ENCODE assay signal across 35 mouse cellular contexts in genomic region chr3:98153460-98153859, GRCm38 (mm10). TPM values are rescaled to one million over a fixed set of nuclear protein-coding genes. Genes with fewer than 3 reads are reported as not detected.
"Had no signal": no experiment of that assay in that cellular context is flagged by ENCODE, and none has a peak within 500 bp of the region (broad histone marks: within the 10 kb centered on the region; RNA-seq: fewer than 3 reads in every experiment).

No protein-coding gene starts in this region.

- DNase-seq: forebrain, postnatal 0 days; gastrocnemius, postnatal 14 days; gastrocnemius, postnatal 36 days; heart, adult 2 months; heart, postnatal 14 days; heart, postnatal 36 days; kidney, adult 11 months; kidney, adult 2 months; kidney, adult 9 months; kidney, postnatal 14 days; kidney, postnatal 36 days; layer of hippocampus, adult 9-11 months; liver had no signal

- H3K27ac ChIP-seq: heart, adult 2 months; hindbrain, embryonic 13.5 days; hindbrain, embryonic 15.5 days; hindbrain, postnatal 0 days; kidney, embryonic 15.5 days; kidney, postnatal 0 days; left cerebral cortex, adult 2 months; limb, embryonic 12.5 days; liver, embryonic 12.5 days; liver, embryonic 14.5 days had no signal

- H3K4me2 ChIP-seq: heart, embryonic 12.5 days; hindbrain, embryonic 13.5 days; hindbrain, embryonic 15.5 days; kidney, embryonic 15.5 days; limb, embryonic 12.5 days; liver, embryonic 12.5 days had no signal

- H3K9ac ChIP-seq: forebrain, postnatal 0 days; heart, embryonic 12.5 days; hindbrain, embryonic 13.5 days; hindbrain, embryonic 15.5 days; kidney, embryonic 15.5 days; limb, embryonic 12.5 days; liver, embryonic 12.5 days; liver, embryonic 14.5 days had no signal

- H3K9me3 ChIP-seq: heart, embryonic 12.5 days; hindbrain, embryonic 13.5 days; hindbrain, embryonic 15.5 days; kidney, embryonic 15.5 days; limb, embryonic 12.5 days; liver, embryonic 12.5 days had no signal

- ATAC-seq: forebrain, postnatal 0 days; hindbrain, postnatal 0 days; intestine, embryonic 16.5 days; liver, embryonic 12.5 days had no signal

- H3K4me1 ChIP-seq: hindbrain, embryonic 13.5 days; hindbrain, embryonic 15.5 days; kidney, embryonic 15.5 days; limb, embryonic 12.5 days; liver, embryonic 12.5 days had no signal

- H3K4me3 ChIP-seq: heart, adult 2 months; heart, embryonic 12.5 days; hindbrain, embryonic 13.5 days; hindbrain, embryonic 15.5 days; kidney, embryonic 15.5 days; left cerebral cortex, adult 2 months; limb, embryonic 12.5 days; liver, embryonic 12.5 days had no signal

- H3K36me3 ChIP-seq: hindbrain, embryonic 15.5 days had no signal

- H3K27me3 ChIP-seq: heart, embryonic 12.5 days; hindbrain, embryonic 13.5 days; hindbrain, embryonic 15.5 days; kidney, embryonic 15.5 days; limb, embryonic 12.5 days; liver, embryonic 12.5 days had no signal

RNA-seq across cellular contexts. Expression of gene Adam30, which starts 7.0 kb away (rescaled TPM):
- total RNA-seq: forebrain, postnatal 0 days; gastrocnemius, adult 18-20 months; gastrocnemius, adult 8-10 months; gastrocnemius, postnatal 14 days; gastrocnemius, postnatal 36 days; heart, adult 2 months; heart, postnatal 36 days; layer of hippocampus, adult 18-20 months; layer of hippocampus, postnatal 14 days; left cerebral cortex, adult 2 months; left cerebral cortex, postnatal 14 days; left cerebral cortex, postnatal 36 days had no signal
- polyA plus RNA-seq: forebrain, postnatal 0 days; heart, embryonic 12.5 days; heart, embryonic 14.5 days; heart, embryonic 16.5 days; hindbrain, embryonic 11.5 days; hindbrain, embryonic 15.5 days; hindbrain, postnatal 0 days; intestine, embryonic 14.5 days; intestine, embryonic 16.5 days; kidney, adult 2 months; kidney, embryonic 15.5 days; kidney, postnatal 0 days; large intestine, adult 2 months; limb, embryonic 12.5 days; liver, embryonic 12.5 days; liver, embryonic 14.5 days had no signal
